Mouse (Mus musculus) cerebellum, postnatal 10 days (tissue): Measurements from ENCODE around the gene H2-DMb1.
"Not testable (repeated sequence)": the region's sequence is repeated elsewhere in the genome, so short reads cannot be mapped to it uniquely, and the experiment has no call there.

Experiments
- DNase-seq, 2 experiments: peaks; one replicate each; pipeline ENCODE4 v3.0.0; 2021; ENCODE audit warnings: mixed read lengths in 2 of 2

The H2-DMb1 gene

DNA sequence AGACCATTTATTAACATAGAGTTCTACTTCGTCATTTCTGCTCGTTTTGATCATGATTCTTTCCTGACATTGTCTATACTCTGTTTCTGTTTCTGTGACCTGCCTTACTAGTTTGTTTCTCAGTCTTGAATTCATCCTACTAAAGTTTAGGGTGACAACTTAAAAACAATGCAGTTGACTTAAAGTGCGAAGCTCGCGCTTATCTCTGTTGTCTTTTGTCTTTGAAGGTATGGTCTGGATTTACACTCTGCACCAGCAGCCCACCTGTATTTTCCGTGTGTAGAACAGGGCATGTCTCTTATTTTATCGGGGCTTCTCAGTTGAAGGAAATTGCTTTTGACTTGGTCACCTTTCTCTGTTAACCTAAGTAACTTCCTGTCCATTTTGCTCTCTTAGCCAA, 29.8 kb upstream of the H2-DMb1 start:
- no peak for DNase-seq

DNA sequence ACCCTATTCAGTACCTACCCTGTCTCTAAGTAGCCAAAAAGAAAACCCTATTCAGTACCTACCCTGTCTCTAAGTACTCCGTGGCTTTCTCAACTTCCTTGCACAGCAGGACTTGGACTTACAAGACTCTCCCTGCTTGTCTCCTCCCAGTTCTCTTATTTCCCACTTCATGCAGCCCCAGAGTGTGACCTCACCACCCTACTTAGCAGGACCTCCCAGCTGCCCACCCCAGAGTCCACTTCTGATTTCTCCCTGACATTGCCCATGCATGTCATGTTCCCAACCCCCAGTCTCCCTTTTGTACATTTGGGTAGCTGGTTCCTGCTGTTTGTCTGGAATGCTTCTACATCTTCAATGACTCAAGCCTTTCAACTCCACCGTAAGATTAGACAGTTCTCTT, 29.4 kb upstream of the H2-DMb1 start:
- DNase-seq: peak in 1 of 2 experiments; percentile 28

DNA sequence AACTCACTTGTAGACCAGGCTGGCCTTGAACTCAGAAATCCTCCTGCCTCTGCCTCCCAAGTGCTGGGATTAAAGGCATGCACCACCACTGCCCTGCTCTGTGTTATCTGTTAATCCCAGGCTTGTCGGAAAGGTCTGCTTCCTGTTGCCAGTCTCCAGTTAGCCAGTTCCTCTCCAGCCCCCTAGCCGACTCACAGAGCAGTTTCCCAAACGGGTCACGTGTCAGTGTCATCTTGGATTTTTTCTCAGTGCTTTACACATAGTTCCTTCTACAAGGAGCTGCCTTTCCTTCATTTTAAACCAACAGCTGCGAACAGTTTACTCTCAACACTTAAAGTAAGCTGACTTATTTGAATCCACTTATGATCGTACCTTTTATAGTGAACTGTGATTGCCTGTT, 28.2 kb upstream of the H2-DMb1 start:
- DNase-seq: no peak

DNA sequence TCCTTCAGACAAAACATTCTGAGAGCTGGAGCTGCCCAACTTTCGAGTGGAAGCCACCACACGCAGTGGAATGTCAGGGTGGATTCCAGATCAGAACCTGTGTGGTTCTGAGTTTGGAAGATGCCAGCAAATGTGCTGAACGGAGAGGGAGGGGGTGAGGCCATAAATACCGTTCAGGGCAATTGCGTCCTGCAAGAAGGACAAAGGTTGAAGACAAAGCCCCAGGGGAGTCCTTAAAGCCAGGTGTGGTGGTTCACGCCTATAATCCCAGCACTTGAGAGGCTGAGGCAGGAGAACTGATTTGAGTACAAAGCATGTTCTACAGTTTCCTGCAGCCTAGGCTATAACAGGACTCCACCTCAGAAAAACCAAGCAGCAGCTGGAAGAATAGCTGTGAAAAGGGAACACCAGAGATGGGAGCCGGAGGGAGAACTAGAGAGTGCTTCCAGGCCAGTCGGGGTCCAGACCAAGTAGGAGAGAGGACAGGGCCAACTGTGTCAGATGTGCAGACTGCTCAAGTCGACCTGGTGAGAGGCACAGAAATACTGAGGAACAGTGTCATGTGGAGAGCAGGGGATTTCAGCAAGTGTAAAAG, 25.9 kb upstream of the H2-DMb1 start:
- DNase-seq: no peak

DNA sequence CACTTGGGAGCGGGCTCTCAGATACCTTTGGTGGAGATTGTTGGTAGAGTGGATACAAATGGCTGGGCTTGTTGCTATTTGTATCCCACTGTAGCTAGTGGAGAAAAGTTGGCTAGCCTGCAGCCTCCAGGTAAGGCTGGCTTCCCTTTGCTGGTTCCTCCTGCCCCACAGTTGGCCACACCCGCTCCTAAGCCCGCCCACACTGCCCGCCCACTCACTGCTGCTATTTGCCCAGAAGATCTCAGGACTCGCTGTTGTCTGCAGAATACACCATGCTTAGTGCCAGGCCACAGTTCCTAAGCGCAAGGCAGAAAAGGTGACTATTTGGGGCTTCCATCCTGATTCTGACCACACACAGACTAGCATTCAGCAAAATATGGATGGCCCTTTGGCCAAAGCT, 25.4 kb upstream of the H2-DMb1 start:
- peak; percentile 55 to 59 for DNase-seq

DNA sequence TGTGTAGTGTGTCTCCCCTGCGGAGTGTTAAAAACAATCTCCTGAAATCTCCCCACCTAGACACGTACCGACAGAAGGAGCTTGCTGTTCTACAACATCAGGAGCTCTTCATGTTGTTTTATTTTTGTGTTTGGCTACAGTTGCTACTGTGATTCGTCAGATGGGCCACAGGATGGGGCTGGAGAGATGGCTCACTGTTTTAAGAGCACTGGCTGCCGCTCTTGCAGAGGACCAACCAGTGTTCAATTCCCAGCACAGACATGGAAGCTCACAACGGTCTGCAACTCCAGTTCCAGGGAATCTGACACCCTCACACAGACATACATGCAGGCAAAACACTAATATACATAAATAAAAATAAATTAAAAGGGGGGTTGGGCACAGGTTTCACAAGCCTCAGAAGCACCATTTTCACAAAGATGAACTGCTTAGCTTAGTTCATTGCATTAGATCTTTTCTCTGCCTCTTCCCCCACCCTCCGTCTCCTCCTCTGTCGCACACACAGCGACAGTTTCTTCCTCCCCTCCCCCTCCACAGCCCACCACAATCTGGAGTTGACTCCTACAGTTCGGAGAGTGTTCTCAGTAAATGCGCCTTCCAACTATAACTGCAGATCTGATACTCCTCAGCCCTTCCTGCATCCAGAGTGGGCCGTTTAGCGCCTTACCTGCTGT, 24.5 kb upstream of the H2-DMb1 start:
- peak in 1 of 2 experiments; percentile 36 for DNase-seq

DNA sequence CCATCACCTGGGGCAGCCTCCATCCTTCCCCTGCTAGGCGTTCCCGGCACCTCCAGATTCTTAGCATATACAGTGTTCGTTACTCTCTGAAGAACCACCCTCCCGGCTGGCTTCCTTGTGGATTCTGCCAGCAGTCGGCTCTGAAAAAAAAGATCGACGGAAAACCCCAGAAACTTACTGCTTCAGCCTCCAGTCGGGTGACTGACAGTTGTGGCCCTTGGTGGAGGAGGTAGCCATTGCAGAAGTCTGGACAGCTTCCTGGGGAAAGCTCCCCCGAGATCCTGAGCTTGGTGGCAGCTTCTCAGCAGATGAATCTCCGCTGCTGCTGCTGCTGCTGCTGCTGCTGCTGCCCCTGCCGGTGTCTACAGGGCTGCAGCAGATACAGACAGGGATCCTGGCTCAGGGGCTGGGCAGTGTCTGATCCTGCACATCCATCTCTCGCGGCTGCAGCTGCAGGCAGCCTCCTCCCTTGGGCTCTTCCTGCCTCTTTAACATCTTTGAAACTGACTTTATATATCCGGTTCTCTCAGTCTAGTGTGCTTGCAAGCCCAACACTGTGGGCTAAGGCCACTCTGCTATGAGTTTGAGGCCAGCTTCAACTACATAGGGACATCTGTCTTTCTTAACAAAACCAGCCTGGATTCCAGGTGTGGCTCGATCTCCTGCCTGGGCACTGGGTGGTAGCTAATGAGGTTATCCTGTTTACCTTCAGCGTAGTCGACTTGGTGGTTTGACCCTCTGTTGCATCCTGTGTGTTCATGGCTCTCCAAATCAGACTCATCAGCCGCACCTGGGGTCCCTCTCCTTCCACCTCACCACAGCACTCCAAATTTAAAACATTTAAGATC, 23.7 kb upstream of the H2-DMb1 start:
- no peak for DNase-seq

DNA sequence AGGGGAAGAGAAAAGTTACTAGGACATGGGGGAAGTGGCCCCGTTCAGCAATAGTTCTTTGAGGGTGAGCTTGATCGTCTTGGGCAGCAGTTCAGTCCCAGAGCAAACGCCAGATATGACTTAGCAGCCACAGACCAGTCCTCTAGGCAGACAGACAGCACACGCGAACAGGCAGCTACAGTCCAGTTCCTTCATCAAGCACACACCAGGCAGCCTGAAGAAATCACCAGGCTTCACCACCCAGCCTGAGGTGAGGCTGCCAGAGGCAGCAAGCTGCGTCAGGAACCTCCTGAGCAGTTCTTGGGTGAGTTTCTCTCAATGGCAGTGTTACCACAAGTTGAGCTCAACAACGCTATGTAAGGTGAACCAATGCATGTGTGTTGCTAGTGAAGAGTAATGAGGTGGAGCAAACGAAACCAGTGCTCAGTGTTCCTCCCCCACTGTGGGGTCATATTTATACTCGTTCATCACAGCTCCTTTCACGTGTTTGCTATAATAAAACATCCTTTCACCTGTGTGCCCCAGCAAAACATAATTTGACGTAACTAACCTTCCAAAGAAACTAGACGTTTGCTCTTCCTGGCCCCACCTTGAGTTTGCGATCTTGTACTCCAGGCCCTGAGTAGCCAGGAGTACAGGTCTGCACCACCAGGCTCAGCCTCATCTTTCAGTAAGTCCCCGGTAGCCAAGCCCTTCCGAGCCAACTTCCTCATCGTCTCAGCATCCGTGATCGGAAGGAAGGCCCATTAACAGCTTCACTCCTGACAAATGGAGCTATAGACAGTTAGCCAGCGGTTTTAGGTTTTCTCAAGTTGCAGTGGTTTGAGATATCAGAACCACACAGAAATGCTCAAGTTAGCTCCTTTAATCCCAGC, 22.6 kb upstream of the H2-DMb1 start:
- DNase-seq: peak in 1 of 2 experiments; percentile 3

DNA sequence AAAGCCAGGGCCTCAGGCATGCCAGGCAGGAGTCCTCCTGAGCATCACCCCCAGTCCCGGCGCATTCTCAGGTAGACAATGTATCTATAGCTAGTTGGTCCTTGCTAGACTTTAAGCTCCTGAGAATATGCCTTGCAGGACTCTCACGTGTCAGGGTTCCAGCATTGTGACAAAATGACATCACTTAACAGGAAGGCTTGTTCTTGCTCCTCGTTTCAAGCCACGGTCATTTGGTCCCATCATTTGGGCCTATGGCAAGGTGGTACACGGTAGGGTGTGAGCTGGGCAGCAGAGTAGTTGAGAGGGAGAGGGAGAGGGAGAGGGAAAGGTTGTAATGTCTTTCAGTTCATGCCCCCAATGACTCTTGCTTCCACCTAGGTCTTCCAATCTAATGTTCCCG, 21.0 kb upstream of the H2-DMb1 start:
- DNase-seq: no peak

DNA sequence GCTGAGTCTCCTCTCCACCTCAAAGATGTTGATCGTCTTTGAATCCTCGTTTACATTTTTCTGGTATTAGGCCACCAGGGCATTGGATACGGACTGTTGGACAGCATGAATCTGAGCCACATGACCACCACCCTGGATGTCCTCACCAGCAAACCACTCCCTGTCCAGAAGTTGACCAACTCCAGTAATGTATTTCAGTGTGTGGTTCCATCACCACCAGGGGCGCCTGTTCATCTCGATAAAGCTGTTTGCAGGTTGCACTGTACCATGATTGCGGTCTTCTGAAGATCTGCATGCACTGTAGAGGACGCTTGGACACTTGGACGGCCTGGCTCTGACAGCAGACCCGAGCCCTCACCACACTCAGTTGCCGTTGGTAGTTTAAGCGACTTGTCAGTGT, 19.6 kb upstream of the H2-DMb1 start:
- peak in 1 of 2 experiments; percentile 39 for DNase-seq

DNA sequence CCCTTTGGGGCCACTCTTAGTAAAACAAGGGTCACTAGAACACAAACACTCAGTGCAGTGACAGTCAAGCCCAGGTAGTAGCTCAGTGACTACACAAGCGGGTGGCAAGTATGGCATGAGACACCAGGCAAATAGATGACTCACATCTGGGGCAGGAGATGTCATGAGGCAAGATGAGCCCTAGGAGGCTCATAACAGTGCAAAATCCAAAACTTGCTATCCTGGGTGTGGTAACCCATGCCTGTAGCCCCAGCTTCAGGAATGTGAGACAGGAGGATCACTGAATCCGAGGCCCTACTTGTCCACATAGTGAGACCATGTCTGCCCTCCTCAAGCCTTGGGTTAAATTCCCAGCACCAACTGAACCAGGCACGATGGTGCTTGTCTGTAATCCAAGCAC, 18.4 kb upstream of the H2-DMb1 start:
- peak in 1 of 2 experiments; percentile 4 for DNase-seq

DNA sequence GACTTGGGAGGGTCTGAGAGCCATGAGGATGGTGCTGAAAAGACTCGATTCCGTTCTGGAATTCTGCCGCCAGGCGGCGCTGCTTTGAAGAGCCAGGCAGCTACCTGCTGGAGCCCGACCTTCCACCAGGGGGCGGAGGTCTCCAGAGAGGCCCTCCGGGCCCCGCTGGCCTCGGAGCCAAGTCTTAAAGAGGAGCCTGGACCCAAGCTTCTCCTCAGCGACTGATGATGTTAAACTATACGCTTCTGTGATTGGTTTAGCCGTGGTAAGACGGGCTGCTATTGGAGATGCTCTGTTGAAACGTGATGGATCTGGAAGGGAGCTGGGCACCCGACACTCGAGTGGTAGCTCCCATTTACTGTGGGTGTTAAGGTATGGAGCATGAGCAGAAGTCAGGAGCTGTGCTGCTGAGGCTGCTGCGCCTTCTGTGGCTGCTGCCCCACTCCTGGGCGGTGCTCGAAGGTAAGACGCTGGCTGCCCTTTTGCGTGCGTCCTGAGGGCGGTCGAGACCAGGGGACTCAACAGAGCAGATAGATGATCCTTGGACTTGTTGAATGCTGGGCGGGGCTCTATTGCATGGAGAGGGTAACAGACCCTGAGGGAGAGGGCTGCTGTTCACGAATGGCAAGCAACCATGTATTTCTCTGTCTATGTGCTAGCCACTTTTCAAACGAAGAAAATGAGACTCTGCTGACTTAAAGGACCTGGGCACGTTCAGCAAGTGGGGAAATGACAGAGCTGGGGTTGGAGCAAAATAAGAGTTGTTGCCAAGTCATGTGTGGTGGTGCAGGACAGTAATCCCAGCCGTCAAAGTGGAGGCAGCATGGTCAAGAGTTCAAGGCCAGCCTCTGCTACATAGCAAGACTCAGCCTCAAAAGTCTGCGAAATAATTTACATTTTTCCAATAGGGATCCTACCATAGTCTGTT, 17.3 kb upstream of the H2-DMb1 start:
- peak; percentile 99 to 100 for DNase-seq

DNA sequence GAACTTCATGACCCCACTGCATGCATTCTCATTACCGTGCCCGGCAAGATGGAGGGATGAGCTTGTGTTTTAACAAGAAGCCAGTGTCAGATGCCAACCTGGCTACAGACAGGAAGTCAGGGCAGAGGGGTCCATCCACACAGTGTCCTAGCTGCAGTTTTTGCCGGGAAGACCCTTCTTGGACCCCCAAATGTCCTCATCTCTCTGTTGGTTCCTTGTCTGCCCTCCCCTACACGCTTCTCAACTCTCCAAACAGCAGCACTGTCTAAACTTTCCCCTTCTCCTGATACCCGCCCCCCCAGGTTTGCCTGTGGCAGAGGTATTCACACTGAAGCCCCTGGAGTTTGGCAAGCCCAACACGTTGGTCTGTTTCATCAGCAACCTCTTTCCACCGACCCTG, 15.3 kb upstream of the H2-DMb1 start:
- no peak for DNase-seq

DNA sequence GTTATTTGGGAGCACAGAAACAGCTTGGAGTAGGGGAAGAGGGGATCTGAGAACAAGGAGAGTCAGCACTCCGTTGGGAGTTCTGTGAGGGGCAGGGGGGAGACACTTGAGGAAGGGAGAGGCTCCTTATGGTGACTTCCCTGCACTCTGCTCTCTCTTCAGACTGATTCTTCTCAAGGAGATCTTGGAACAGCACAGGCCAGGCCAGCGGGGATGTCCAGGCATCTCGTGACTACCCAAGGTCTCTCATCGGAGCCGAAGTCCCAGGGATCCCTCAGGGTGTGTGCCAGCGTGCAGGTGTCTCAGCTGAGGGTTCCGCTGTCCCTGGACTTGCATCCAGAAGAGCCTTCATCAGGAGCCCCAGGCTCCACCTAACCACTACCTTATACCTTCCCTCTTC, 14.2 kb upstream of the H2-DMb1 start:
- no peak for DNase-seq

DNA sequence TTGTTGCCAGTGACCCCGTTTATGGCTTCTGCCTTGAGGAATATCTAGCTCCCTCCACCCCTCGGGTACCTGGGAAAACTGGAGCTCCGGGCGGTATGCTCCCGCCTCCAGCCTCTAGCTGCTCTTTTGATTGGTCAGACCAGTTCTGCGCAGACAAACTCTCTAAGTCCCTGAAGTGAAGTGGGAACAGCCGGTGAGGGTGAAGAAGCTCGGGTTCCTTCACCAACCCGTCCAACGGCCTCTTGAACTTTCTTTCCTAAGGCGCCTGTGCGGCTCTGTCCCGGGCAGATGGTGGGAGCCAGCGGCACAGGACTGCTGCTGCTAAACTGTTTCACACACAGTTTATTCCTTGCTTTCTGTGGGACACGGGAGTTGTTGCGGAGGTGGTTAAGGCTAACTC, 13.5 kb upstream of the H2-DMb1 start:
- DNase-seq: no peak

DNA sequence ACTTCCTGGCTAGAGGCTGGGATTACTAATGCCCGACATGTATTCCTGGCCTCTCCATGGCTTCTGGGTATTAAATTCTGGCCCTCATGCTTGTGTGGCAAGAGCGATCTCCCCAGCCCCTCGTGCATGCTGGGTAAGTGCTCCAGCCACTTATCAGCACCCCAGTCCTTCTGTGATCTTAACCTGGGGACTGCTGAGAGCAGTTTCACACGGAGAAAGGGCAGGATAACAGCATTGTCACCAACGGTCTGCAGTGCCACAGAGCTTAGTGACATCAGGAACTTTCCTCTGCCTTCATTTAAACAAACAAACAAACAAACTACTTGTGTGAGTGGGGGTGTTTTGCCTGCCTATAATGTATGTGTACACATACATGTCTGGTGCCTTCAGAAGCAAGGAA, 12.6 kb upstream of the H2-DMb1 start:
- no peak for DNase-seq

DNA sequence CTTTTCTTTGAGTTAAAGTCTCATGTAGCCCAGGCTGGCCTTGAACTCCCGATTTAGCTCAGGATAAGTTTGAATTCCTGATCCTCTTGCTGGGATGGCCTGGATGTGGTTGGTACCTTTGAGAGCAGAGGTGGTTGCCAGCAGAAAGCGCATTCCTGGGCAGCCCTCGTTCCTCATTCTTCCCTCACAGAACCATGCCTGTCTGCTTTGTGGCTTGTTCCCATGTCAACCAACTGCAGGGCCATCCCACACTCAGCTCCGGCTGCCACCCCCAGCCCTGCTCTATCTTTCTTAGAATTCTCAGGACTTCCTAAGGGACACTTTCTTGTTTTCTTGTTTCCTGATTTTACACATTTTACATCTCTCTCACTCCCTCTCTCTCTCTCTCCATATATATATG, 11.4 kb upstream of the H2-DMb1 start:
- DNase-seq: no peak

DNA sequence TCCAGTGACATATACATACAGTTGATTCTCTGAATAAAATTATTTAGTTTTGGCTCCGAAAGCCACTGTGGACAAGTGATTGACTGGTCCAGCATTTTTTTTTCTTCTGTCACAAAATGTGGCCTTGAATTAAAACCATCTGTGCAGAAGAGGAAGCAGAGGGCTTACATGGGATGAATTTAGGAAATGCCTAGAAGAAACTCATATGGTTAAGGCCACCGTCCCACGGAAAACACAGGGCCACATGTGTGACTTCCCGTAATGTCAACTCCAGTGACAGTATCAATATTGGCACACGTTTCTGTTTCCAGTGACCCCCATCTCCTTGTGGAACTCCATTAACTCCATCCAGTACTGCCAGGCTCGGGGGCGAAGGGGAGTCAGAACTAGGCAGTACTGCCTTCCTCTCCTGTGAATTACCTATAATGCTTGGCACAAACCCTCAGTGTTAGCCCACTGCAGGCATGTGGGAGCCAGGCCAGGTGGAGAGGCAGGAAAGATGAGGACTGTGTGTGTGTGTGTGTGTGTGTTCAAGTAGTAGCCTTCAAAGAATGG, 10.3 kb upstream of the H2-DMb1 start:
- DNase-seq: no peak

DNA sequence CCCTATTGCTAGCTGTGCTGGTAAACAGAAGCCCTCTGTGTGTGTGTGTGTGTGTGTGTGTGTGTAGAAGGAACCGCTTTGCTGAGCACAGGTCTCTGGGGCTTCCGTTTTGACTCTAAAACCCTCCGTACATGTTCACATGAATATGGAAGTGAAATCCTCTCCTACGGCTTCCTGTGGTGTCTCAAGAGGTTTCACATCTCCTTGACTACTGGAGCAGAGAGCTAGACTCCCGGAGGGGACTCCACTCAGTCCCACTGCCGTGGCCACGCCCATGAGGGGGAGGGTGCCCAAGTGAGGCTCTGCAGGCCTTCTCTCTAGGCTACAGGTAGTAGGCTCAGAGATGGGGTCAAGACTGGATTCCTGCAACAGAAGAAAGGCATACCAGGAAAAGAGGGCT, 9.8 kb upstream of the H2-DMb1 start, which contains the start of gene H2-DMb2:
H2-DMb2 (plus strand) TSS at position 275 of the 400 bp plus-strand sequence.
- DNase-seq: no peak

DNA sequence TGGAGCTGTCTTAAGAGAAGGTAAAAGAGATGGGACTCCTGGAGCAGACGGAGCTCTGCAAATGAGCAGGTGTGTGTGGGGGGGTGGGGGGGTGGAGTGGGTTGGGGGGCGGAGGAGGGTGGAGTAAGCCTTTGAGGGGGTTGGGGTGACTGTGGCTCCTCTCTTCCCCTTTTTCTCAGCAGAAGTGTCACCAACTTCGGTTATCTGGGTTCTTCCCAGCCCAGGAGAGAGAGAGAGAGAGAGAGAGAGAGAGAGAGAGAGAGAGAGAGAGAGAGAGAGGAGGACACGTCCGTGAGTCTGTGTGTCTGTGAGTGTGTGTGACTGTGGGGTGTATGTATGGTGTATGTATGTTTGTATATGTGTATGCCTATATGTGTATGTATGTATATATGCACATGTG, 9.4 kb upstream of the H2-DMb1 start:
- no peak for DNase-seq

DNA sequence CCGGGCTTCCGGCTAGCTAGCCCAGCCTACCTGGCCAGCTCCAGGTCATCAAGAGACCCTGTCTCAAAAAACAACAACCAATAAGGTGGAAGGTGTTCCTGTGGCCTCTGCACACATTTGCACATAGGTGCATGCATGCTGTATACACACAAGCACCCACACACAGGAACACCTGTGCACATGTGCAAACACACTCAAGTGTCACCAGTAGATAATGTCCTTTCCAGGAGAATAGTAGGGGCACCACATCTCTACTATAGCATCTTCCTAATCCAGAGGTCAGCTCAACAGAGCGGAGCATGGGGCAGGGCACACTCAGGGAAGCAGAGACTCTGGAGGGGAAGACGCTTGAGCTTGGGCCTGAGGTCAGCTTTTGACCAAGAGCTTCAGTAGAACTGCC, 8.7 kb upstream of the H2-DMb1 start:
- DNase-seq: not testable (repeated sequence)
